Mouse (Mus musculus) forebrain, embryonic 11.5 days (tissue): ENCODE measurements around the gene Pak6. TPM values are rescaled to one million over a fixed set of nuclear protein-coding genes. Genes with fewer than 3 reads are reported as not detected.

ENCODE experiments used
- ATAC-seq: fragments of 200-750 bp; cut with Nextera tagmentation; replicated peaks from 2 replicates; pipeline ENCODE4 v1.8.0; 2017; ENCODE audit warnings: moderate TSS enrichment; ENCODE audit not compliant: low FRiP score
- DNase-seq: peaks from one replicate; pipeline ENCODE4 v3.0.0-alpha.2; 2017; ENCODE audit warnings: low spot score
- H3K27ac ChIP-seq: fragments of 300-500 bp; sonication (generic); 2 replicates; pipeline ENCODE4 v1.5.1; 2014; ENCODE audit warnings: low read depth, low read length
- H3K27me3 ChIP-seq: fragments of 300-500 bp; sonication (generic); 2 replicates; pipeline ENCODE4 v1.6.1; 2014; ENCODE audit warnings: mild to moderate bottlenecking, low read length, mixed read lengths; ENCODE audit not compliant: control insufficient read depth, insufficient read depth
- H3K36me3 ChIP-seq: fragments of 300-500 bp; sonication (generic); 2 replicates; pipeline ENCODE4 v1.6.1; 2014; ENCODE audit warnings: mild to moderate bottlenecking, low read length, moderate library complexity, mixed read lengths; ENCODE audit not compliant: control insufficient read depth, insufficient read depth
- H3K4me1 ChIP-seq: fragments of 300-500 bp; sonication (generic); replicated peaks from 2 replicates; pipeline ENCODE4 v1.6.1; 2014; ENCODE audit warnings: low read length, mixed read lengths; ENCODE audit not compliant: control insufficient read depth, insufficient read depth
- H3K4me2 ChIP-seq: fragments of 300-500 bp; sonication (generic); 2 replicates; pipeline ENCODE4 v1.6.1; 2014; ENCODE audit warnings: low read depth, mild to moderate bottlenecking, low read length, moderate library complexity, mixed read lengths; ENCODE audit not compliant: severe bottlenecking
- H3K4me3 ChIP-seq: fragments of 300-500 bp; sonication (generic); 2 replicates; pipeline ENCODE4 v1.5.1; 2014; ENCODE audit warnings: low read depth, low read length
- H3K9ac ChIP-seq: fragments of 300-500 bp; sonication (generic); 2 replicates; pipeline ENCODE4 v1.6.1; 2014; ENCODE audit warnings: low read length
- H3K9me3 ChIP-seq: fragments of 300-500 bp; sonication (generic); 2 replicates; pipeline ENCODE4 v1.6.1; 2016; ENCODE audit warnings: low read length, mixed read lengths; ENCODE audit not compliant: control insufficient read depth
- WGBS: fragments of 180-500 bp; shearing (Covaris S2); extraction: QIAGEN DNeasy Blood & Tissue Kit; methylation state at CpG from one replicate; pipeline ENCODE4 v1.1.7; 2014; 5-methylcytosine and 5-hydroxymethylcytosine counted together
- polyA plus RNA-seq: library from polyadenylated mRNA; unstranded; fragments of >200 nt; fragmentation: Nextera tagmentation; extraction: Ambion mirVana; gene quantifications from 2 replicates; pipeline ENCODE4 v1.2.1, GENCODE M21; 2014

The Pak6 gene
- polyA plus RNA-seq, 1 experiment from 2014 or later = 1.2 TPM

GRCm38 (mm10) chr2:118659493-118659892 is 3.6 kb upstream of the Pak6 start:
- H3K36me3 ChIP-seq = no peaks in the 10 kb centered on the region
- peaks cover 22% of the 10 kb centered on the region for H3K27me3 ChIP-seq
- WGBS = 86% methylated on average over 12 of the region's 12 CpGs
- H3K27ac ChIP-seq = no peak overlapping the region; the same call in 1 of the 2 replicates
- ATAC-seq (no peak), DNase-seq (no peak)
- H3K9me3 ChIP-seq = no peaks in the 10 kb centered on the region
- H3K4me3 ChIP-seq = no peak overlapping the region
- H3K9ac ChIP-seq = no peak overlapping the region; the same call in 1 of the 2 replicates
- peaks cover 13% of the 10 kb centered on the region for H3K4me1 ChIP-seq
- H3K4me2 ChIP-seq = peak overlapping the region; percentile 49; the same call in 1 of the 2 replicates

- Histone ChIP-seq H3K9ac (peak overlapping the region; percentile 63), H3K36me3 (no peaks in the 10 kb centered on the region), H3K4me2 (peak overlapping the region; percentile 49), H3K4me3 (peak overlapping the region; percentile 23; the same call in 1 of the 2 replicates), H3K9me3 (no peaks in the 10 kb centered on the region), H3K4me1 (peaks cover 13% of the 10 kb centered on the region), H3K27me3 (peaks cover 22% of the 10 kb centered on the region), H3K27ac (peak overlapping the region; percentile 50; the same call in 1 of the 2 replicates)
- ATAC-seq (peak; percentile 81), DNase-seq (peak; percentile 68)
- WGBS = 0% methylated on average over 4 of the region's 4 CpGs
Observed at GRCm38 (mm10) chr2:118659998-118660452, 3.1 kb upstream of the Pak6 start.

GRCm38 (mm10) chr2:118661891-118662290 is 1.2 kb upstream of the Pak6 start:
- Histone ChIP-seq H3K27ac (no peak overlapping the region), H3K4me2 (no peak overlapping the region), H3K27me3 (peaks cover 22% of the 10 kb centered on the region), H3K36me3 (no peaks in the 10 kb centered on the region), H3K4me3 (no peak overlapping the region), H3K4me1 (peaks cover 8% of the 10 kb centered on the region), H3K9me3 (no peaks in the 10 kb centered on the region), H3K9ac (no peak overlapping the region)
- no peak for DNase-seq
- 81% methylated on average over 9 of the region's 9 CpGs for WGBS
- ATAC-seq = no peak

- Histone ChIP-seq H3K4me2 (peak overlapping the region; percentile 84; the same call in 1 of the 2 replicates), H3K4me1 (peaks cover 7% of the 10 kb centered on the region), H3K9me3 (no peaks in the 10 kb centered on the region), H3K4me3 (peak overlapping the region; percentile 36), H3K9ac (peak overlapping the region; percentile 58), H3K36me3 (no peaks in the 10 kb centered on the region), H3K27me3 (peaks cover 22% of the 10 kb centered on the region), H3K27ac (no peak overlapping the region)
- DNase-seq = no peak
- WGBS = 48% methylated on average over 19 of the region's 19 CpGs
- ATAC-seq = 0 out of 2 replicates have a peak, but pooled peaks have one; percentile 30
Observed at GRCm38 (mm10) chr2:118663804-118664766, 982 bp downstream of the Pak6 start.

- H3K9me3 ChIP-seq = no peaks in the 10 kb centered on the region
- H3K36me3 ChIP-seq = no peaks in the 10 kb centered on the region
- no peak overlapping the region for H3K27ac ChIP-seq
- H3K4me2 ChIP-seq = no peak overlapping the region
- peaks cover 22% of the 10 kb centered on the region for H3K27me3 ChIP-seq
- no peak for DNase-seq
- H3K4me1 ChIP-seq = peaks cover 7% of the 10 kb centered on the region
- 72% methylated on average over 3 of the region's 3 CpGs for WGBS
- no peak for ATAC-seq
- H3K4me3 ChIP-seq = no peak overlapping the region
- H3K9ac ChIP-seq = no peak overlapping the region
Observed at GRCm38 (mm10) chr2:118664975-118665516, 1.9 kb downstream of the Pak6 start.

- Histone ChIP-seq H3K9ac (no peak overlapping the region), H3K27ac (no peak overlapping the region), H3K4me3 (no peak overlapping the region), H3K9me3 (no peaks in the 10 kb centered on the region), H3K4me2 (no peak overlapping the region), H3K4me1 (peaks cover 7% of the 10 kb centered on the region), H3K27me3 (peaks cover 22% of the 10 kb centered on the region), H3K36me3 (no peaks in the 10 kb centered on the region)
- no peak for ATAC-seq
- no peak for DNase-seq
- WGBS = 88% methylated on average over 4 of the region's 4 CpGs
Observed at GRCm38 (mm10) chr2:118665616-118666015, 2.5 kb downstream of the Pak6 start.

- H3K4me2 ChIP-seq = no peak overlapping the region
- no peak overlapping the region for H3K4me3 ChIP-seq
- H3K9ac ChIP-seq = no peak overlapping the region
- no peaks in the 10 kb centered on the region for H3K36me3 ChIP-seq
- no peak overlapping the region for H3K27ac ChIP-seq
- ATAC-seq = no peak
- H3K27me3 ChIP-seq = peaks cover 19% of the 10 kb centered on the region
- no peaks in the 10 kb centered on the region for H3K9me3 ChIP-seq
- DNase-seq = no peak
- WGBS = 75% methylated on average over 5 of the region's 5 CpGs
- peaks cover 7% of the 10 kb centered on the region for H3K4me1 ChIP-seq
Observed at GRCm38 (mm10) chr2:118667181-118667580, 4.1 kb downstream of the Pak6 start.

GRCm38 (mm10) chr2:118669245-118669644 is 6.1 kb downstream of the Pak6 start:
- Histone ChIP-seq H3K36me3 (no peaks in the 10 kb centered on the region), H3K27me3 (peaks cover 6% of the 10 kb centered on the region)
- WGBS = 66% methylated on average over 6 of the region's 6 CpGs

More at GRCm38 (mm10) chr2:118669245-118669644, 6.1 kb downstream of the Pak6 start:
- Histone ChIP-seq H3K4me3 (no peak overlapping the region), H3K4me2 (no peak overlapping the region), H3K9me3 (no peaks in the 10 kb centered on the region), H3K4me1 (0 out of 2 replicates have a peak, but pooled peaks cover 4% of the 10 kb centered on the region), H3K27ac (no peak overlapping the region), H3K9ac (no peak overlapping the region)
- DNase-seq (no peak), ATAC-seq (no peak)
